Mouse (Mus musculus) liver, embryonic 15.5 days (tissue): ENCODE data around the gene Uchl4. TPM values are rescaled to one million over a fixed set of nuclear protein-coding genes. Genes with fewer than 3 reads are reported as not detected.

ENCODE experiments used
- ATAC-seq: fragments of 200-750 bp; cut with Nextera tagmentation; 2 replicates; pipeline ENCODE4 v1.8.0; 2017; ENCODE audit warnings: moderate number of reproducible peaks, mild to moderate bottlenecking, moderate library complexity; ENCODE audit not compliant: insufficient read depth
- H3K27ac ChIP-seq: fragments of 300-500 bp; sonication (generic); replicated peaks from 2 replicates; pipeline ENCODE4 v1.5.1; 2015; ENCODE audit warnings: mild to moderate bottlenecking, inconsistent platforms
- H3K27me3 ChIP-seq: fragments of 300-500 bp; sonication (generic); 2 replicates; pipeline ENCODE4 v1.6.1; 2015; ENCODE audit warnings: mild to moderate bottlenecking, inconsistent platforms
- H3K36me3 ChIP-seq: fragments of 300-500 bp; sonication (generic); replicated peaks from 2 replicates; pipeline ENCODE4 v1.6.1; 2015; ENCODE audit warnings: moderate library complexity, mild to moderate bottlenecking, inconsistent platforms
- H3K4me1 ChIP-seq: fragments of 300-500 bp; sonication (generic); replicated peaks from 2 replicates; pipeline ENCODE4 v1.6.1; 2015; ENCODE audit warnings: inconsistent platforms
- H3K4me2 ChIP-seq: fragments of 300-500 bp; sonication (generic); 2 replicates; pipeline ENCODE4 v1.6.1; 2015; ENCODE audit warnings: moderate library complexity, mild to moderate bottlenecking, inconsistent platforms
- H3K4me3 ChIP-seq: fragments of 300-500 bp; sonication (generic); replicated peaks from 2 replicates; pipeline ENCODE4 v1.5.1; 2015; ENCODE audit warnings: mild to moderate bottlenecking, inconsistent platforms
- H3K9ac ChIP-seq: fragments of 300-500 bp; sonication (generic); 2 replicates; pipeline ENCODE4 v1.6.1; 2015; ENCODE audit warnings: moderate library complexity, mild to moderate bottlenecking, inconsistent platforms
- H3K9me3 ChIP-seq: fragments of 300-500 bp; sonication (generic); replicated peaks from 2 replicates; pipeline ENCODE4 v1.6.1; 2016; ENCODE audit warnings: inconsistent platforms
- WGBS: fragments of 180-500 bp; shearing (Covaris S2); methylation state at CpG from one replicate; pipeline ENCODE4 v1.1.7; 2015; ENCODE audit warnings: mixed read lengths; ENCODE audit not compliant: insufficient replicate concordance; 5-methylcytosine and 5-hydroxymethylcytosine counted together
- polyA plus RNA-seq: library from polyadenylated mRNA; unstranded; fragments of >200 nt; fragmentation: Nextera tagmentation; extraction: Ambion mirVana; gene quantifications from 2 replicates; pipeline ENCODE4 v1.2.1, GENCODE M21; 2015

The Uchl4 gene
- polyA plus RNA-seq, 1 experiment from 2014 or later: 0.44 TPM

GRCm38 (mm10) chr9:64214452-64214851 is 20.5 kb upstream of the Uchl4 start:
- Histone ChIP-seq H3K36me3 (0 out of 2 replicates have a peak, but pooled peaks cover 17% of the 10 kb centered on the region), H3K9ac (no peak overlapping the region), H3K4me3 (no peak overlapping the region), H3K27me3 (no peaks in the 10 kb centered on the region), H3K4me1 (0 out of 2 replicates have a peak, but pooled peaks cover 3% of the 10 kb centered on the region), H3K27ac (no peak overlapping the region), H3K9me3 (no peaks in the 10 kb centered on the region), H3K4me2 (no peak overlapping the region)
- WGBS: 78% methylated on average over 17 of the region's 17 CpGs
- ATAC-seq: no peak

GRCm38 (mm10) chr9:64216090-64216489 is 18.9 kb upstream of the Uchl4 start:
- Histone ChIP-seq H3K36me3 (0 out of 2 replicates have a peak, but pooled peaks cover 14% of the 10 kb centered on the region), H3K9me3 (no peaks in the 10 kb centered on the region), H3K27me3 (no peaks in the 10 kb centered on the region), H3K9ac (no peak overlapping the region), H3K4me2 (no peak overlapping the region), H3K4me3 (no peak overlapping the region), H3K27ac (no peak overlapping the region), H3K4me1 (0 out of 2 replicates have a peak, but pooled peaks cover 7% of the 10 kb centered on the region)
- no peak for ATAC-seq
- WGBS: 19% methylated on average over 4 of the region's 4 CpGs

- Histone ChIP-seq H3K36me3 (0 out of 2 replicates have a peak, but pooled peaks cover 9% of the 10 kb centered on the region), H3K9me3 (no peaks in the 10 kb centered on the region), H3K27me3 (no peaks in the 10 kb centered on the region), H3K4me2 (no peak overlapping the region), H3K4me1 (0 out of 2 replicates have a peak, but pooled peaks cover 8% of the 10 kb centered on the region), H3K4me3 (no peak overlapping the region), H3K9ac (no peak overlapping the region), H3K27ac (no peak overlapping the region)
- 83% methylated on average over 2 of the region's 2 CpGs for WGBS
- no peak for ATAC-seq
These were observed 18.4 kb upstream of the Uchl4 start for GRCm38 (mm10) chr9:64216641-64217040.

- H3K4me3 ChIP-seq: no peak overlapping the region
- H3K9ac ChIP-seq: no peak overlapping the region
- no peaks in the 10 kb centered on the region for H3K27me3 ChIP-seq
- 0 out of 2 replicates have a peak, but pooled peaks cover 16% of the 10 kb centered on the region for H3K4me1 ChIP-seq
- H3K27ac ChIP-seq: no peak overlapping the region
- H3K9me3 ChIP-seq: no peaks in the 10 kb centered on the region
- no peak for ATAC-seq
- no peak overlapping the region for H3K4me2 ChIP-seq
- H3K36me3 ChIP-seq: no peaks in the 10 kb centered on the region
These were observed 17.1 kb upstream of the Uchl4 start for GRCm38 (mm10) chr9:64217887-64218286.

- no peaks in the 10 kb centered on the region for H3K36me3 ChIP-seq
- no peak overlapping the region for H3K9ac ChIP-seq
- H3K27me3 ChIP-seq: no peaks in the 10 kb centered on the region
- 75% methylated on average over 1 of the region's 1 CpGs for WGBS
- H3K4me2 ChIP-seq: no peak overlapping the region
- H3K9me3 ChIP-seq: no peaks in the 10 kb centered on the region
- H3K27ac ChIP-seq: no peak overlapping the region
- 0 out of 2 replicates have a peak, but pooled peaks cover 16% of the 10 kb centered on the region for H3K4me1 ChIP-seq
- no peak for ATAC-seq
- H3K4me3 ChIP-seq: no peak overlapping the region
These were observed 15.7 kb upstream of the Uchl4 start for GRCm38 (mm10) chr9:64219305-64219704.

GRCm38 (mm10) chr9:64219772-64220420 is 15.1 kb upstream of the Uchl4 start:
- Histone ChIP-seq H3K9me3 (no peaks in the 10 kb centered on the region), H3K4me1 (0 out of 2 replicates have a peak, but pooled peaks cover 16% of the 10 kb centered on the region), H3K4me2 (no peak overlapping the region), H3K27ac (no peak overlapping the region), H3K9ac (no peak overlapping the region), H3K4me3 (no peak overlapping the region), H3K27me3 (no peaks in the 10 kb centered on the region), H3K36me3 (no peaks in the 10 kb centered on the region)
- WGBS: 73% methylated on average over 10 of the region's 10 CpGs
- no peak for ATAC-seq

GRCm38 (mm10) chr9:64220603-64221002 is 14.4 kb upstream of the Uchl4 start:
- no peak overlapping the region for H3K27ac ChIP-seq
- 0 out of 2 replicates have a peak, but pooled peaks cover 16% of the 10 kb centered on the region for H3K4me1 ChIP-seq
- WGBS: 51% methylated on average over 1 of the region's 1 CpGs
- H3K36me3 ChIP-seq: no peaks in the 10 kb centered on the region
- no peaks in the 10 kb centered on the region for H3K27me3 ChIP-seq
- H3K4me3 ChIP-seq: no peak overlapping the region
- no peak overlapping the region for H3K9ac ChIP-seq
- no peaks in the 10 kb centered on the region for H3K9me3 ChIP-seq
- no peak for ATAC-seq
- H3K4me2 ChIP-seq: no peak overlapping the region

GRCm38 (mm10) chr9:64221480-64221879 is 13.5 kb upstream of the Uchl4 start:
- H3K27ac ChIP-seq: no peak overlapping the region
- H3K9ac ChIP-seq: no peak overlapping the region
- H3K4me3 ChIP-seq: no peak overlapping the region
- H3K4me2 ChIP-seq: no peak overlapping the region
- no peaks in the 10 kb centered on the region for H3K36me3 ChIP-seq
- no peaks in the 10 kb centered on the region for H3K9me3 ChIP-seq
- peaks cover 21% of the 10 kb centered on the region for H3K4me1 ChIP-seq
- WGBS: 70% methylated on average over 4 of the region's 4 CpGs
- no peak for ATAC-seq
- no peaks in the 10 kb centered on the region for H3K27me3 ChIP-seq

GRCm38 (mm10) chr9:64222098-64222497 is 12.9 kb upstream of the Uchl4 start:
- H3K9ac ChIP-seq: no peak overlapping the region
- H3K9me3 ChIP-seq: no peaks in the 10 kb centered on the region
- no peaks in the 10 kb centered on the region for H3K36me3 ChIP-seq
- H3K4me1 ChIP-seq: peaks cover 25% of the 10 kb centered on the region
- no peaks in the 10 kb centered on the region for H3K27me3 ChIP-seq
- H3K4me2 ChIP-seq: no peak overlapping the region
- no peak overlapping the region for H3K4me3 ChIP-seq
- 26% methylated on average over 2 of the region's 2 CpGs for WGBS
- no peak for ATAC-seq
- no peak overlapping the region for H3K27ac ChIP-seq

- Histone ChIP-seq H3K36me3 (no peaks in the 10 kb centered on the region), H3K4me3 (no peak overlapping the region), H3K27me3 (no peaks in the 10 kb centered on the region), H3K27ac (no peak overlapping the region), H3K4me2 (no peak overlapping the region), H3K9me3 (no peaks in the 10 kb centered on the region), H3K4me1 (peaks cover 23% of the 10 kb centered on the region), H3K9ac (no peak overlapping the region)
- ATAC-seq: no peak
These were observed 9.2 kb upstream of the Uchl4 start for GRCm38 (mm10) chr9:64225805-64226204.

GRCm38 (mm10) chr9:64227736-64228135 is 7.3 kb upstream of the Uchl4 start:
- 34% methylated on average over 12 of the region's 12 CpGs for WGBS
- no peak for ATAC-seq
- Histone ChIP-seq H3K9me3 (no peaks in the 10 kb centered on the region), H3K4me3 (no peak overlapping the region), H3K4me1 (peaks cover 14% of the 10 kb centered on the region), H3K36me3 (no peaks in the 10 kb centered on the region), H3K4me2 (no peak overlapping the region), H3K27me3 (no peaks in the 10 kb centered on the region), H3K27ac (no peak overlapping the region), H3K9ac (no peak overlapping the region)

GRCm38 (mm10) chr9:64228972-64229371 is 6.0 kb upstream of the Uchl4 start:
- Histone ChIP-seq H3K27me3 (no peaks in the 10 kb centered on the region), H3K9me3 (no peaks in the 10 kb centered on the region), H3K9ac (no peak overlapping the region), H3K27ac (no peak overlapping the region), H3K4me1 (peaks cover 14% of the 10 kb centered on the region), H3K4me3 (no peak overlapping the region), H3K36me3 (no peaks in the 10 kb centered on the region), H3K4me2 (no peak overlapping the region)
- ATAC-seq: no peak
